ENCODE assay signal across 10 mouse cellular contexts in genomic region chr12:82121947-82122346, GRCm38 (mm10). TPM values are rescaled to one million over a fixed set of nuclear protein-coding genes. Genes with fewer than 3 reads are reported as not detected.
DNase-seq lines count a peak whose midpoint lies in the region; ATAC-seq and TF ChIP-seq lines count a peak whose summit lies in the region.
"Had no signal": no experiment of that assay in that cellular context is flagged by ENCODE, and none has a peak within 500 bp of the region (broad histone marks: within the 10 kb centered on the region; RNA-seq: fewer than 3 reads in every experiment).

No protein-coding gene starts in this region.

- H3K27ac ChIP-seq in heart, embryonic 15.5 days, result peak overlapping the region; percentile 90
- peak overlapping the region; percentile 41 for H3K27ac ChIP-seq in embryonic fibroblast, embryonic 13.5 days (ENCODE audit: insufficient read depth, low read length)
- H3K27ac ChIP-seq in lung, postnatal 0 days (ENCODE audit: low read length), result peak overlapping the region; percentile 55; the same call in 1 of the 2 replicates
- H3K27ac ChIP-seq in hindbrain, embryonic 10.5 days, result no peak overlapping the region
- H3K27ac ChIP-seq in forebrain, embryonic 12.5 days, result no peak overlapping the region
- H3K27ac ChIP-seq: hindbrain, embryonic 12.5 days had no signal

- TF ChIP-seq EP300 in lung, postnatal 0 days (IDR thresholded peaks at IDR 0.05), result no peak

- no peaks in the 10 kb centered on the region for H3K9me3 ChIP-seq in heart, embryonic 15.5 days (replicated peaks)
- no peaks in the 10 kb centered on the region for H3K9me3 ChIP-seq in lung, postnatal 0 days (ENCODE audit: low read length)
- H3K9me3 ChIP-seq in hindbrain, embryonic 10.5 days, result no peaks in the 10 kb centered on the region
- H3K9me3 ChIP-seq in forebrain, embryonic 12.5 days, result no peaks in the 10 kb centered on the region
- H3K9me3 ChIP-seq: hindbrain, embryonic 12.5 days had no signal

- no peak for TF ChIP-seq POLR2A in embryonic fibroblast, embryonic 13.5 days (IDR thresholded peaks at IDR 0.05; ENCODE audit: low read depth, low read length)

- no peak for ATAC-seq in heart, embryonic 15.5 days (replicated peaks; ENCODE audit: insufficient number of reproducible peaks, insufficient read depth, low FRiP score, low read depth)
- peak; percentile 60 for ATAC-seq in lung, postnatal 0 days
- ATAC-seq in forebrain, embryonic 12.5 days (ENCODE audit: low FRiP score), result no peak

- H3K27me3 ChIP-seq in heart, embryonic 15.5 days, result no peaks in the 10 kb centered on the region
- H3K27me3 ChIP-seq in lung, postnatal 0 days (replicated peaks; ENCODE audit: insufficient read depth, low read length), result no peaks in the 10 kb centered on the region
- no peaks in the 10 kb centered on the region for H3K27me3 ChIP-seq in hindbrain, embryonic 10.5 days (ENCODE audit: insufficient read depth, poor library complexity, severe bottlenecking)
- H3K27me3 ChIP-seq in forebrain, embryonic 12.5 days, result no peaks in the 10 kb centered on the region
- H3K27me3 ChIP-seq: hindbrain, embryonic 12.5 days had no signal

- peak overlapping the region; percentile 28 for H3K4me3 ChIP-seq in heart, embryonic 15.5 days
- no peak overlapping the region for H3K4me3 ChIP-seq in embryonic fibroblast, embryonic 13.5 days (ENCODE audit: insufficient read depth, low read length)
- no peak overlapping the region; the same call in 1 of the 2 replicates for H3K4me3 ChIP-seq in lung, postnatal 0 days (ENCODE audit: low read depth, low read length)
- no peak overlapping the region for H3K4me3 ChIP-seq in hindbrain, embryonic 10.5 days
- no peak overlapping the region for H3K4me3 ChIP-seq in forebrain, embryonic 12.5 days (replicated peaks)
- H3K4me3 ChIP-seq: hindbrain, embryonic 12.5 days had no signal

- no peaks in the 10 kb centered on the region for H3K36me3 ChIP-seq in heart, embryonic 15.5 days
- no peaks in the 10 kb centered on the region for H3K36me3 ChIP-seq in lung, postnatal 0 days (ENCODE audit: insufficient read depth, low read length)
- no peaks in the 10 kb centered on the region for H3K36me3 ChIP-seq in hindbrain, embryonic 10.5 days
- no peaks in the 10 kb centered on the region for H3K36me3 ChIP-seq in forebrain, embryonic 12.5 days (replicated peaks)
- H3K36me3 ChIP-seq: hindbrain, embryonic 12.5 days had no signal

- DNase-seq in heart, adult 18-20 months, result no peak
- peak; percentile 49 for DNase-seq in MN1 (ENCODE audit: low spot score)
- DNase-seq in lung, postnatal 0 days (ENCODE audit: low spot score), result peak; percentile 45
- no peak for DNase-seq in embryo, embryonic 10.5 days (ENCODE audit: low spot score)
- no peak for DNase-seq in hindbrain, embryonic 10.5 days (ENCODE audit: low spot score)
- DNase-seq: cerebellum, adult 8-10 months had no signal

- H3K9ac ChIP-seq in heart, embryonic 15.5 days, result no peak overlapping the region; the same call in 1 of the 2 replicates
- H3K9ac ChIP-seq in lung, postnatal 0 days (replicated peaks; ENCODE audit: low read depth), result no peak overlapping the region
- H3K9ac ChIP-seq in forebrain, embryonic 12.5 days, result no peak overlapping the region
- H3K9ac ChIP-seq: hindbrain, embryonic 12.5 days had no signal

- no peak for TF ChIP-seq CTCF in embryonic fibroblast, embryonic 13.5 days (IDR thresholded peaks at IDR 0.05; ENCODE audit: borderline replicate concordance, insufficient read depth, low read length)
- TF ChIP-seq CTCF in lung, postnatal 0 days (IDR thresholded peaks at IDR 0.05), result no peak

- peak overlapping the region; percentile 62 for H3K4me2 ChIP-seq in heart, embryonic 15.5 days
- H3K4me2 ChIP-seq in lung, postnatal 0 days (replicated peaks; ENCODE audit: low read depth, low read length), result peak overlapping the region; percentile 36
- H3K4me2 ChIP-seq in forebrain, embryonic 12.5 days, result no peak overlapping the region
- H3K4me2 ChIP-seq: hindbrain, embryonic 12.5 days had no signal

- H3K4me1 ChIP-seq in heart, embryonic 15.5 days (replicated peaks), result peaks cover 16% of the 10 kb centered on the region
- no peaks in the 10 kb centered on the region for H3K4me1 ChIP-seq in embryonic fibroblast, embryonic 13.5 days (ENCODE audit: control insufficient read depth, insufficient read depth, low read length)
- H3K4me1 ChIP-seq in lung, postnatal 0 days (ENCODE audit: insufficient read depth, low read depth, low read length), result peaks cover 4% of the 10 kb centered on the region; the same call in 1 of the 2 replicates
- peaks cover 18% of the 10 kb centered on the region for H3K4me1 ChIP-seq in hindbrain, embryonic 10.5 days (replicated peaks)
- H3K4me1 ChIP-seq in forebrain, embryonic 12.5 days, result peaks cover 7% of the 10 kb centered on the region; the same call in 1 of the 2 replicates

- WGBS in heart, embryonic 15.5 days, result 45% methylated on average over 10 of the region's 10 CpGs
- 24% methylated on average over 10 of the region's 10 CpGs for WGBS in lung, postnatal 0 days
- 80% methylated on average over 10 of the region's 10 CpGs for WGBS in hindbrain, embryonic 10.5 days
- 84% methylated on average over 10 of the region's 10 CpGs for WGBS in forebrain, embryonic 12.5 days

RNA-seq across cellular contexts. Expression of gene Sipa1l1, which starts 47.2 kb away (rescaled TPM):
- 16.9 and 22.3 TPM in 2 replicates for polyA plus RNA-seq in heart, embryonic 15.5 days (2015; fragmentation: Nextera tagmentation; extraction: Ambion mirVana)
- total RNA-seq in heart, adult 18-20 months (2021), result 10 to 100 TPM in 1 of 2 experiments, 1 to 10 TPM in 1; 8.4 to 10.5 TPM
- 38.0 and 40.3 TPM in 2 replicates for polyA plus RNA-seq in embryonic fibroblast, embryonic 13.5 days (2011; ENCODE audit: insufficient read length, low read depth, missing spikeins)
- polyA plus RNA-seq in lung, postnatal 0 days (2015; fragmentation: Nextera tagmentation; extraction: Ambion mirVana), result 10.2 and 11.7 TPM in 2 replicates
- polyA plus RNA-seq in hindbrain, embryonic 10.5 days (2016; fragmentation: Nextera tagmentation; extraction: Ambion mirVana), result 26.0 and 30.2 TPM in 2 replicates
- polyA plus RNA-seq in forebrain, embryonic 12.5 days (2016; fragmentation: Nextera tagmentation; extraction: Ambion mirVana), result 35.8 and 41.7 TPM in 2 replicates

Comparison
In these comparisons a context has a peak if more than half of its experiments do, and no peak if none do; other contexts are left out.
1. H3K27ac ChIP-seq: peak in heart, embryonic 15.5 days (single experiment), embryonic fibroblast, embryonic 13.5 days (single experiment) and lung, postnatal 0 days (single experiment); none in hindbrain, embryonic 10.5 days (single experiment) and forebrain, embryonic 12.5 days (single experiment).
2. DNase-seq: peak in MN1 (single experiment) and lung, postnatal 0 days (single experiment); none in heart, adult 18-20 months (0 of 2), embryo, embryonic 10.5 days (single experiment) and hindbrain, embryonic 10.5 days (single experiment).